Mouse (Mus musculus) heart, embryonic 12.5 days (tissue): Measurements from ENCODE around the gene Ttyh2. TPM values are rescaled to one million over a fixed set of nuclear protein-coding genes. Genes with fewer than 3 reads are reported as not detected.
A peak's percentile ranks its signal among the peaks of the same experiment; 100 is the strongest.
"Not testable (repeated sequence)": the region's sequence is repeated elsewhere in the genome, so short reads cannot be mapped to it uniquely, and the experiment has no call there.

Experiments used
- ATAC-seq: fragments of 200-750 bp; cut with Nextera tagmentation; 2 replicates; pipeline ENCODE4 v1.8.0; 2017; ENCODE audit warnings: moderate TSS enrichment, moderate library complexity; ENCODE audit not compliant: insufficient number of reproducible peaks, low FRiP score
- H3K27ac ChIP-seq: fragments of 300-500 bp; sonication (generic); 2 replicates; pipeline ENCODE4 v1.5.1; 2016; ENCODE audit warnings: mild to moderate bottlenecking, moderate library complexity; ENCODE audit not compliant: poor library complexity, severe bottlenecking
- H3K27me3 ChIP-seq: fragments of 300-500 bp; sonication (generic); replicated peaks from 2 replicates; pipeline ENCODE4 v1.6.1; 2016; ENCODE audit warnings: mild to moderate bottlenecking, moderate library complexity
- H3K36me3 ChIP-seq: fragments of 300-500 bp; sonication (generic); 2 replicates; pipeline ENCODE4 v1.6.1; 2016; ENCODE audit warnings: mild to moderate bottlenecking, moderate library complexity
- H3K4me1 ChIP-seq: fragments of 300-500 bp; sonication (generic); replicated peaks from 2 replicates; pipeline ENCODE4 v1.6.1; 2016; ENCODE audit warnings: mild to moderate bottlenecking
- H3K4me2 ChIP-seq: fragments of 300-500 bp; sonication (generic); 2 replicates; pipeline ENCODE4 v1.6.1; 2016; ENCODE audit warnings: mild to moderate bottlenecking, moderate library complexity
- H3K4me3 ChIP-seq: fragments of 300-500 bp; sonication (generic); 2 replicates; pipeline ENCODE4 v1.5.1; 2016; ENCODE audit warnings: mild to moderate bottlenecking
- H3K9ac ChIP-seq: fragments of 300-500 bp; sonication (generic); 2 replicates; pipeline ENCODE4 v1.6.1; 2016; ENCODE audit warnings: mild to moderate bottlenecking, moderate library complexity
- H3K9me3 ChIP-seq: fragments of 300-500 bp; sonication (generic); replicated peaks from 2 replicates; pipeline ENCODE4 v1.6.1; 2016; ENCODE audit warnings: mild to moderate bottlenecking, moderate library complexity
- WGBS: fragments of 180-500 bp; shearing (Covaris S2); methylation state at CpG from one replicate; pipeline ENCODE4 v1.1.7; 2016; 5-methylcytosine and 5-hydroxymethylcytosine counted together
- polyA plus RNA-seq: library from polyadenylated mRNA; unstranded; fragments of >200 nt; fragmentation: Nextera tagmentation; extraction: Ambion mirVana; gene quantifications from 2 replicates; pipeline ENCODE4 v1.2.1, GENCODE M21; 2016

Gene Ttyh2
- polyA plus RNA-seq, 1 experiment from 2014 or later = 5.5 TPM

- H3K4me3 ChIP-seq = no peak overlapping the region
- 82% methylated on average over 14 of the region's 14 CpGs for WGBS
- no peaks in the 10 kb centered on the region for H3K36me3 ChIP-seq
- H3K9ac ChIP-seq = no peak overlapping the region
- no peaks in the 10 kb centered on the region for H3K4me1 ChIP-seq
- H3K27me3 ChIP-seq = peaks cover 42% of the 10 kb centered on the region
- H3K27ac ChIP-seq = no peak overlapping the region
- no peak for ATAC-seq
- H3K9me3 ChIP-seq = no peaks in the 10 kb centered on the region
- H3K4me2 ChIP-seq = no peak overlapping the region
These were observed 13.1 kb upstream of the Ttyh2 start for GRCm38 (mm10) chr11:114662161-114662560.

- Histone ChIP-seq H3K4me1 (no peaks in the 10 kb centered on the region), H3K27ac (no peak overlapping the region), H3K36me3 (no peaks in the 10 kb centered on the region), H3K9ac (no peak overlapping the region), H3K27me3 (peaks cover 35% of the 10 kb centered on the region), H3K4me2 (no peak overlapping the region), H3K9me3 (no peaks in the 10 kb centered on the region), H3K4me3 (no peak overlapping the region)
- 35% methylated on average over 6 of the region's 6 CpGs for whole genome bisulfite sequencing
- ATAC-seq = no peak
These were observed 12.4 kb upstream of the Ttyh2 start for GRCm38 (mm10) chr11:114662746-114663362.

- 71% methylated on average over 7 of the region's 7 CpGs for WGBS
- peaks cover 35% of the 10 kb centered on the region for H3K27me3 ChIP-seq
- ATAC-seq = no peak
These were observed 11.1 kb upstream of the Ttyh2 start for GRCm38 (mm10) chr11:114664164-114664563.

DNA sequence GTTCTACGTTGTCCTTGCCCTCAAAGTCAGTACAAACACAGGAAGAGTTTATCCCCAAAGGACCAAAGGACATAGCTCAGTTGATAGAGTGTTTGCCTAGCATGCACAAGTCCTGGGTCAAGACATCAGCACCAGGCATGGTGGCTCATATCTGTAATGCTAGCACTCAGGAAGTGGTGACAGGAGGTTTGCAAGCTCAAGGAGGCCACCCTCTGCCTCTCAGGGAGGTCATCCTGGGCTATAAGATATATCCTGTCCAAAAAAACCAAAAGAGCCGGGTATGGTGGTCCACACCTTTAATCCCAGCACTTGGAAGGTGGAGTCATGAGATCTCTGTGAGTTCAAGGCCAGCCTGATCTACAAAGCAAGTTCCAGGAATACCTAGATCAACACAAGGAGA is 9.8 kb upstream of the Ttyh2 start:
- no peak overlapping the region for H3K4me3 ChIP-seq
- H3K9ac ChIP-seq = no peak overlapping the region
- no peak overlapping the region for H3K27ac ChIP-seq
- H3K27me3 ChIP-seq = peaks cover 35% of the 10 kb centered on the region
- no peaks in the 10 kb centered on the region for H3K9me3 ChIP-seq
- WGBS = 30% methylated on average over 2 of the region's 2 CpGs
- ATAC-seq = no peak
- H3K4me1 ChIP-seq = peaks cover 11% of the 10 kb centered on the region
- peaks cover 4% of the 10 kb centered on the region for H3K36me3 ChIP-seq
- no peak overlapping the region for H3K4me2 ChIP-seq

More at GRCm38 (mm10) chr11:114664164-114664563, 11.1 kb upstream of the Ttyh2 start:
- Histone ChIP-seq H3K9ac (no peak overlapping the region), H3K27ac (no peak overlapping the region), H3K4me3 (no peak overlapping the region), H3K4me2 (no peak overlapping the region), H3K36me3 (no peaks in the 10 kb centered on the region), H3K4me1 (no peaks in the 10 kb centered on the region), H3K9me3 (no peaks in the 10 kb centered on the region)

DNA sequence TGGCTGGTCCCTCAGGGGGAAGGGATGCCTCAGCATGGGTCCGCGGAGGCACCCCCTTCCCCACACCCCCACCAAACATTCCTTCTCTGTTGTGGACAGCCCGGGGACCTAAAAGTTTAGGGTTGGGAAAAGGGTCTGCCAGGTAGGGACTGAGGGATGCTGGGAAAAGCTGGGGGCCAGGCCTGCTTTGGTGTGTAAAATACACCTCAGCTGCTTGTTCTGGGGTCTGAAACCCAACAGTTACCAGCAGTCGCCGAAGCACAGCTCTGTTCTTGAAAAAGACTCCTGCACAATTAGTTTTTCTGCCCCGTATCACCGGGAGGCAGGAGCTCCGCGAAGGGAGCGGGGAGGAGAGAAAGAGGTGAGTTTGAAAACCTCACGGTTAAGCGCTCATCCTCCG is 8.4 kb upstream of the Ttyh2 start:
- peaks cover 35% of the 10 kb centered on the region for H3K27me3 ChIP-seq
- no peak overlapping the region for H3K9ac ChIP-seq
- H3K9me3 ChIP-seq = no peaks in the 10 kb centered on the region
- peaks cover 18% of the 10 kb centered on the region for H3K36me3 ChIP-seq
- H3K27ac ChIP-seq = no peak overlapping the region
- peaks cover 18% of the 10 kb centered on the region for H3K4me1 ChIP-seq
- WGBS = 8% methylated on average over 13 of the region's 13 CpGs
- ATAC-seq = no peak
- no peak overlapping the region for H3K4me2 ChIP-seq
- H3K4me3 ChIP-seq = no peak overlapping the region

DNA sequence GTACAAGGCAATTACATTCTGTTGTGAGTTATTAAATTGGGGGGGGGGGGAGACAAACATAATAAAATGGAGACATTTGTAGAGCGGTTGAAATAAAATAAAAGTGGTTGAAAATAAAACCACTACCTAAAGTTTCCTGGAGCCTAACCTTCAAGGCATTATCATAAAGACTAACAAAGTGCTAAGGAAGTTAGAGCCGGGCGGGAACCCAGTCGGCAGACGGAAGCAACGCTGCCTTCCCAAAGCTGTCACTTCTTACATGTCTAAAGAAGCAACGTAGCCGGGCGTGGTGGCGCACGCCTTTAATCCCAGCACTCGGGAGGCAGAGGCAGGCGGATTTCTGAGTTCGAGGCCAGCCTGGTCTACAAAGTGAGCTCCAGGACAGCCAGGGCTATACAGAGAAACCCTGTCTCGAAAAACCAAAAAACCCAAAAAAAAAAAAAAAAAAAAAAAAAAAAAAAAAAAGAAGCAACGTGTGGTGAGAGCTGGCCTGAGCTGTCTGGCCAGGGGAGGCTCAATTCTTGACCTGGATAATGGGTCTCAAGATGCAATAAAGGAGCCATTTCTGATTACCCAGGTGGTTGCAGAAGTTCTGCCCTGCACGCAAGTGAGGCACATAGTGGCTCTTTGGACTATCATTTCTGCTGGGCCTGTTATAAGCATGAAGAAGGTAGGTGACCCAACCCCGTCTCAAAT is 7.8 kb upstream of the Ttyh2 start:
- H3K36me3 ChIP-seq = peaks cover 24% of the 10 kb centered on the region
- H3K27me3 ChIP-seq = peaks cover 32% of the 10 kb centered on the region
- H3K4me3 ChIP-seq = no peak overlapping the region
- 35% methylated on average over 17 of the region's 18 CpGs for WGBS
- H3K27ac ChIP-seq = no peak overlapping the region
- no peak for ATAC-seq
- no peak overlapping the region for H3K4me2 ChIP-seq
- H3K9me3 ChIP-seq = no peaks in the 10 kb centered on the region
- peaks cover 18% of the 10 kb centered on the region for H3K4me1 ChIP-seq
- H3K9ac ChIP-seq = no peak overlapping the region

- Histone ChIP-seq H3K27me3 (peaks cover 32% of the 10 kb centered on the region), H3K36me3 (peaks cover 29% of the 10 kb centered on the region), H3K4me1 (peaks cover 18% of the 10 kb centered on the region)
- H3K4me2 ChIP-seq, ATAC-seq, H3K9ac ChIP-seq, H3K4me3 ChIP-seq, H3K9me3 ChIP-seq, H3K27ac ChIP-seq: not testable (repeated sequence)
- 18% methylated on average over 11 of the region's 11 CpGs for WGBS
These were observed 7.3 kb upstream of the Ttyh2 start for GRCm38 (mm10) chr11:114667932-114668285.

DNA sequence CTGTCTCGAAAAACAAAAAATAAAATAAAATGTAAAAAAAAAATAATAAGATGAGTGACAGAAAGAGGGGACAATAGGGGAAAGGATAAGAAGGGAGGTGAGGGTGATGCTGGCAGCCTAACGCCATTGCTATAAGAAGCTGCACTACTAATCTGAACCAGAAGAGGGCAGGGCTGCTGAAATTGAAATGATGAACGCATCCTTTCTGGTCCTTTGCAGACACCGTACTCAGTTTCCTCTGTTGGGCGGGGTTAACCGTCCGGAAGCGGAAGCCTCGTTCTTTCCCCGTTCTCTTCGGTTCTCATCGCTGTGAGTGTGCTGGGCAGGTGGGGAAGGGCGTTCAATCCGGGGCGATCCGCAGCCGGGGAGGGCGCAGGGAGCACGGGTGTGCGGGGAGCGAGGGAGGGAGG is 6.9 kb upstream of the Ttyh2 start, which contains the start of gene Rpl38:
Gene Rpl38, plus strand, starts transcription at position 224 of the 410 bp plus-strand sequence.
- H3K4me2 ChIP-seq = peak within 1 kb of the TSS; percentile 95
- ATAC-seq = peak; percentile 82
- H3K4me1 ChIP-seq = peaks cover 18% of the 10 kb centered on the region
- peak within 1 kb of the TSS; percentile 95 for H3K9ac ChIP-seq
- H3K9me3 ChIP-seq = no peaks in the 10 kb centered on the region
- H3K27me3 ChIP-seq = peaks cover 32% of the 10 kb centered on the region
- H3K36me3 ChIP-seq = peaks cover 33% of the 10 kb centered on the region
- 1% methylated on average over 21 of the region's 21 CpGs for WGBS
- peak within 1 kb of the TSS; percentile 85 for H3K4me3 ChIP-seq
- peak within 1 kb of the TSS; percentile 91 for H3K27ac ChIP-seq

GRCm38 (mm10) chr11:114668741-114669623 is 6.2 kb upstream of the Ttyh2 start:
- Histone ChIP-seq H3K27me3 (peaks cover 25% of the 10 kb centered on the region), H3K36me3 (peaks cover 40% of the 10 kb centered on the region), H3K27ac (peak overlapping the region; percentile 91), H3K9ac (peak overlapping the region; percentile 95), H3K4me3 (peak overlapping the region; percentile 85), H3K4me1 (peaks cover 18% of the 10 kb centered on the region), H3K4me2 (peak overlapping the region; percentile 95), H3K9me3 (no peaks in the 10 kb centered on the region)
- under 1% methylated on average over 60 of the region's 60 CpGs for WGBS
- ATAC-seq = peak; percentile 69

DNA sequence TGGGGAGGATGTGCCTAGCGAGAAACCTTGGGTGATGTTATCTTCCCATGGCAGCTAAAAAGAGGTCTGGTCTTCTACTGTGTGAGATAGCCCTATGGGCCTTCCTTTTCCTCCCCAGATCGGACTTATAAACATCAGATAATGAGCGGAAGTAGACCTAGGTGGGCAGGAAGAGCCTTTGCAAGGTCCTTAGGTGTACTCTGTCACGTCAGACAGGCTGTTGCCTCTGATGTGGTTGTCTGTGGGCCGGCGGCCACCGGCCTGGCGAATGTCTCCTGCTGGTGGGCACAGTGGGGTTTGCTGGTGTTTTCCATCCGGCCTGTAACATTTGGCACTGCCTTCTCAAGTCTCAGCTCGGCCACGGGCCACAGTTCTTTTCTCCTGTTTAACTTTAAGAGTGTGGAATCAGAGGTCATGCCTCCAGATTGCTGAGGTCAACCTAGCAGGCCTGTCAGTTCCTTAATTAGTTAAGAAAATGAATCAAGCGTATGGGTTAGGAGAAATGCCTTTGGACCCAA is 5.5 kb upstream of the Ttyh2 start:
- Histone ChIP-seq H3K36me3 (peaks cover 40% of the 10 kb centered on the region), H3K4me2 (peak overlapping the region; percentile 95), H3K27ac (peak overlapping the region; percentile 91), H3K9me3 (no peaks in the 10 kb centered on the region), H3K27me3 (peaks cover 18% of the 10 kb centered on the region), H3K9ac (peak overlapping the region; percentile 95), H3K4me1 (peaks cover 18% of the 10 kb centered on the region), H3K4me3 (peak overlapping the region; percentile 85)
- ATAC-seq = no peak
- WGBS = 15% methylated on average over 12 of the region's 12 CpGs

- H3K9ac ChIP-seq = peak overlapping the region; percentile 49; the same call in 1 of the 2 replicates
- WGBS = 88% methylated on average over 5 of the region's 5 CpGs
These were observed 4.1 kb upstream of the Ttyh2 start for GRCm38 (mm10) chr11:114671147-114671546.

More at GRCm38 (mm10) chr11:114671147-114671546, 4.1 kb upstream of the Ttyh2 start:
- no peak overlapping the region for H3K27ac ChIP-seq
- H3K36me3 ChIP-seq = peaks cover 40% of the 10 kb centered on the region
- H3K4me1 ChIP-seq = peaks cover 21% of the 10 kb centered on the region
- no peak overlapping the region for H3K4me2 ChIP-seq
- H3K9me3 ChIP-seq = no peaks in the 10 kb centered on the region
- no peak for ATAC-seq
- peaks cover 10% of the 10 kb centered on the region for H3K27me3 ChIP-seq
- H3K4me3 ChIP-seq = no peak overlapping the region
